Mouse (Mus musculus): ENCODE measurements at regions not wholly inside any gene's neighbourhood (a gene's known extent, or its start where the extent isn't known, plus 50 kb on each side); places are given as distances from the start of the nearest gene placed in this dataset.

- H3K9ac ChIP-seq (ENCODE audit: low read depth, low read length), result no peak overlapping the region
- no peak overlapping the region for H3K4me3 ChIP-seq
- H3K27me3 ChIP-seq (ENCODE audit: control insufficient read depth, insufficient read depth, low read length), result no peaks in the 10 kb centered on the region
- no peak overlapping the region for H3K27ac ChIP-seq
- no peaks in the 10 kb centered on the region for H3K4me1 ChIP-seq (ENCODE audit: control insufficient read depth, insufficient read depth, low read length)
- 64% methylated on average over 6 of the region's 6 CpGs for WGBS
- intact Hi-C loops (cut with DNase I), result no loop called here
- DNase-seq, result no peak
- H3K36me3 ChIP-seq (ENCODE audit: control insufficient read depth, insufficient read depth, low read length), result no peaks in the 10 kb centered on the region
- TF ChIP-seq CTCF (IDR thresholded peaks at IDR 0.05) (no peak), EP300 (IDR thresholded peaks at IDR 0.05; ENCODE audit: insufficient read depth, low read depth, low read length) (no peak)
- H3K79me2 ChIP-seq (replicated peaks; ENCODE audit: control insufficient read depth, insufficient read depth, low read length), result no peaks in the 10 kb centered on the region
Measured at GRCm38 (mm10) chr12:43962551-43963120, 247.5 kb downstream of the Dnajb9 start.

DNA sequence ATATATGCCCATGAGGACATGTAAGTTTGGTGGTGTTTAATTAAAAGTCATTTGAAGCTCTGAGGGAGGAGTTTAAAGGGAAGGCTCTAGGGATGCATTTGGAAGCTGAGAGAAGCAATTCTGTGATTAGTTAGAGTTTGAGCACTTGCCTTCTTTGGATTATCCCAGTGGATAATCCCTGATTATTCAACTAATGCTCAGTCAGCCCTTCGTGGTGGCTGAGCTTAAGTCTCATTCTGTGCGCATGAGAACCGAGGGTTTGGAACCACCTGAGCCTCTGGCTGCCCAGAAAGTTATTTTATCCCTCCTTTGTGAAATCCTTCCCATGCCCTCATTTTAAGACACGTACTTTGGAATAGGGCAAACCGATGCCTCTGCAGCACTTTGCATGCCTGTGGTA, 285.9 kb downstream of the Dnajb9 start:
- no peak for DNase-seq
- no peak overlapping the region for H3K27ac ChIP-seq
- intact Hi-C loops (cut with DNase I), result no loop called here
- no peaks in the 10 kb centered on the region for H3K27me3 ChIP-seq (ENCODE audit: control insufficient read depth, insufficient read depth, low read length)
- H3K4me1 ChIP-seq (ENCODE audit: control insufficient read depth, insufficient read depth, low read length), result no peaks in the 10 kb centered on the region
- no peaks in the 10 kb centered on the region for H3K36me3 ChIP-seq (ENCODE audit: control insufficient read depth, insufficient read depth, low read length)
- TF ChIP-seq POLR2A (IDR thresholded peaks at IDR 0.05; ENCODE audit: insufficient read depth, low read depth, low read length) (no peak), EP300 (IDR thresholded peaks at IDR 0.05; ENCODE audit: insufficient read depth, low read depth, low read length) (no peak), CTCF (IDR thresholded peaks at IDR 0.05) (no peak)
- H3K79me2 ChIP-seq (replicated peaks; ENCODE audit: control insufficient read depth, insufficient read depth, low read length), result no peaks in the 10 kb centered on the region
- H3K4me3 ChIP-seq, result no peak overlapping the region
- H3K9ac ChIP-seq (ENCODE audit: low read depth, low read length), result no peak overlapping the region
- WGBS, result 63% methylated on average over 5 of the region's 5 CpGs

DNA sequence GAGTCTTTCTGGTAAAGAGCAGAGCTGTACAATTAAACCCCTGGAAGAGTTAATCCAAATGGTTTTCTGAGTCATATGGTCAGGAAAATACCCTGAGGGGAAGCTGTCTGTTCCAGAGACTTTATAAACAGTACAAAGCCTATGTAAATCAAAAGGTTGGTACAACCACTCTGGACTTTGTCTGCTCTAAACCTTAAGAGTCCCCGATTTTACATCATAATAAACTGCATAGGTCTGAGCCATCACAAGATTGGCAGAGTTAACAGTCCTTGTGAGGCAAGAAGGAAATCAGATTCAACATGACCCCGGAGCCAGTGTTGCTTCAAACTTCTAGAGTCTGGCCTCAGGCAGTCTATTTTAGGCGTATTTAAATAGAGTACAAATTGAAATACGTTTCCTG, 289.7 kb downstream of the Dnajb9 start:
- H3K27me3 ChIP-seq (ENCODE audit: control insufficient read depth, insufficient read depth, low read length), result no peaks in the 10 kb centered on the region
- H3K27ac ChIP-seq, result no peak overlapping the region
- no peaks in the 10 kb centered on the region for H3K4me1 ChIP-seq (ENCODE audit: control insufficient read depth, insufficient read depth, low read length)
- 59% methylated on average over 4 of the region's 4 CpGs for WGBS
- no peak for DNase-seq
- no peaks in the 10 kb centered on the region for H3K79me2 ChIP-seq (replicated peaks; ENCODE audit: control insufficient read depth, insufficient read depth, low read length)
- intact Hi-C loops (cut with DNase I), result no loop called here
- no peak overlapping the region for H3K9ac ChIP-seq (ENCODE audit: low read depth, low read length)
- H3K36me3 ChIP-seq (ENCODE audit: control insufficient read depth, insufficient read depth, low read length), result no peaks in the 10 kb centered on the region
- TF ChIP-seq POLR2A (IDR thresholded peaks at IDR 0.05; ENCODE audit: insufficient read depth, low read depth, low read length), result no peak
- TF ChIP-seq CTCF (IDR thresholded peaks at IDR 0.05), result no peak
- TF ChIP-seq EP300 (IDR thresholded peaks at IDR 0.05; ENCODE audit: insufficient read depth, low read depth, low read length), result no peak
- H3K4me3 ChIP-seq, result no peak overlapping the region

DNA sequence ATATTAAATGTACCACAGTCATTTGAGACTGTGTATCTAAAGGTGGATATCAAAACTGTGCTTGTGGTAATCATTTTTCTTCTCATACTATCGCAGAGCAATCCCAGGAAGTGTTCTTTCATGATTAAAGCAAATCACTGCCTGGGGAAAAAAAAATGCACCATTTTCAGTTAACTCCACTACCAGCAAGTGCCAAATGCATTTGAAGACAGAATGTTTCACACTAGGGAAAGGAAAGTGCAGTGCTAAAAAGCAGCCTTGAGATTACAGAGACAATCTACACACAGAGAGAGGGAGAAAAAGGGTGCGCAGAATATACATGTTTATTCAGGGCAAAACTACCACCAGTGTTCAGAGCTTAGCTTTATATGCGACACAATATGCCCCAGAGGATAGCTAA, 291.0 kb downstream of the Dnajb9 start:
- Histone ChIP-seq H3K4me3 (no peak overlapping the region), H3K27me3 (ENCODE audit: control insufficient read depth, insufficient read depth, low read length) (no peaks in the 10 kb centered on the region), H3K36me3 (ENCODE audit: control insufficient read depth, insufficient read depth, low read length) (no peaks in the 10 kb centered on the region), H3K27ac (no peak overlapping the region), H3K9ac (ENCODE audit: low read depth, low read length) (no peak overlapping the region), H3K4me1 (ENCODE audit: control insufficient read depth, insufficient read depth, low read length) (no peaks in the 10 kb centered on the region), H3K79me2 (replicated peaks; ENCODE audit: control insufficient read depth, insufficient read depth, low read length) (no peaks in the 10 kb centered on the region)
- intact Hi-C loops (cut with DNase I), result no loop called here
- TF ChIP-seq EP300 (IDR thresholded peaks at IDR 0.05; ENCODE audit: insufficient read depth, low read depth, low read length), result no peak
- no peak for TF ChIP-seq CTCF (IDR thresholded peaks at IDR 0.05)
- no peak for TF ChIP-seq POLR2A (IDR thresholded peaks at IDR 0.05; ENCODE audit: insufficient read depth, low read depth, low read length)
- no peak for DNase-seq
- 74% methylated on average over 3 of the region's 3 CpGs for WGBS

DNA sequence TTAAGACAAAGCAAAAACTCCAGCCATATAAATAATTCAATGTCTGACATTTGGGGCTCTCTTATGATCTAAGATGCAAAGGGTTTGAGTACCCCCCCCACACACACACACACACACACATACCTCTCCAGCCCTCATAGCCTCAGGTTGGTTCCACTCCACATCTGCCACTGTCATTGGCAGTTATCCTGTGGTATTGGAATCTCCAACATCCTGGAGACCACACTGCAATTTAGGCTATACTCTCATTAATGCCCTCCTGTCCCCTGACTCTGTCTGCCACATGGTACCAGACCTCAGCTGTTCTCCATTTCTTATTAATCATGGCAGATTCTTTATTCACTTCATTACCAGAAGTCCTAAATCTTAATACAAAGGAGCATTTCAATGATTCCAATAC, 293.3 kb downstream of the Dnajb9 start:
- no peaks in the 10 kb centered on the region for H3K4me1 ChIP-seq (ENCODE audit: control insufficient read depth, insufficient read depth, low read length)
- no peaks in the 10 kb centered on the region for H3K79me2 ChIP-seq (replicated peaks; ENCODE audit: control insufficient read depth, insufficient read depth, low read length)
- no peak for DNase-seq
- no peaks in the 10 kb centered on the region for H3K27me3 ChIP-seq (ENCODE audit: control insufficient read depth, insufficient read depth, low read length)
- no peak overlapping the region for H3K9ac ChIP-seq (ENCODE audit: low read depth, low read length)
- intact Hi-C loops (cut with DNase I), result no loop called here
- no peak overlapping the region for H3K27ac ChIP-seq
- no peak overlapping the region for H3K4me3 ChIP-seq
- no peak for TF ChIP-seq CTCF (IDR thresholded peaks at IDR 0.05)
- no peak for TF ChIP-seq POLR2A (IDR thresholded peaks at IDR 0.05; ENCODE audit: insufficient read depth, low read depth, low read length)
- TF ChIP-seq EP300 (IDR thresholded peaks at IDR 0.05; ENCODE audit: insufficient read depth, low read depth, low read length), result no peak
- no peaks in the 10 kb centered on the region for H3K36me3 ChIP-seq (ENCODE audit: control insufficient read depth, insufficient read depth, low read length)

DNA sequence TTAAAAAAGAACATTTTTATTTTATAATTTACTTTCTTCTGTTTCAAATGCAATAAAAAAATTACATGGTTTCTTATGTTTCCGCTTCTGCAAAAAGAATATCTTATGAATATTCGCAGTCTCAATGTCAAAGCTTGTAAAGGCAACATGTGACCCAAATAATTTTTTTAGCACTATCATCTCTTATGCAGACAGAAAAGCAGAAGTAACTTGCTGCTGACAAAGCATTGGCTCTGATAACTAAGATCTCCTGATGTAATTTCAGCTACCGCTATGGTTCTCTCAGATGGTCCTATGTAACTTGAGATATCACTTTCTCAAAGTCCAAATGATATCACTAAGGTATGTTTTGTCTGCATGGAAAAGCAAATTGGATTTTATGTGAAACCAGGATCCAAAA, 310.9 kb downstream of the Dnajb9 start:
- no peaks in the 10 kb centered on the region for H3K79me2 ChIP-seq (replicated peaks; ENCODE audit: control insufficient read depth, insufficient read depth, low read length)
- intact Hi-C loops (cut with DNase I), result no loop called here
- no peak overlapping the region for H3K9ac ChIP-seq (ENCODE audit: low read depth, low read length)
- TF ChIP-seq EP300 (IDR thresholded peaks at IDR 0.05; ENCODE audit: insufficient read depth, low read depth, low read length) (no peak), CTCF (IDR thresholded peaks at IDR 0.05) (no peak), POLR2A (IDR thresholded peaks at IDR 0.05; ENCODE audit: insufficient read depth, low read depth, low read length) (no peak)
- WGBS, result 89% methylated on average over 3 of the region's 3 CpGs
- H3K27ac ChIP-seq, result no peak overlapping the region
- no peak overlapping the region for H3K4me3 ChIP-seq
- DNase-seq, result no peak
- no peaks in the 10 kb centered on the region for H3K4me1 ChIP-seq (ENCODE audit: control insufficient read depth, insufficient read depth, low read length)
- H3K36me3 ChIP-seq (ENCODE audit: control insufficient read depth, insufficient read depth, low read length), result no peaks in the 10 kb centered on the region
- no peaks in the 10 kb centered on the region for H3K27me3 ChIP-seq (ENCODE audit: control insufficient read depth, insufficient read depth, low read length)

All from heart, adult 2 months (tissue).